Mouse (Mus musculus) left cerebral cortex, adult 2 months (tissue): ENCODE results near the gene Gm21748. TPM values are rescaled to one million over a fixed set of nuclear protein-coding genes. Genes with fewer than 3 reads are reported as not detected.
"Not testable (repeated sequence)": the region's sequence is repeated elsewhere in the genome, so short reads cannot be mapped to it uniquely, and the experiment has no call there.

Experiments
- DNase-seq, 2 experiments: peaks; one replicate each; pipeline ENCODE4 v3.0.0; 2021 to 2022; ENCODE audit warnings: low spot score in 2 of 2, mixed read lengths in 1 of 2; ENCODE audit errors: extremely low spot score in 1 of 2
- H3K27ac ChIP-seq: fragments of 200-600 bp; 2 replicates; pipeline ENCODE4 v1.8.1; 2022
- H3K4me3 ChIP-seq: fragments of 200-600 bp; 2 replicates; pipeline ENCODE4 v1.8.1; 2022
- intact Hi-C: fragments of 180-260 bp; cut with DNase I; formaldehyde crosslinking; loops from one replicate; pipeline ENCODE4 v1.15.1; 2025
- long read RNA-seq, 2 experiments: library from polyadenylated mRNA; stranded (forward); transcript quantifications; one replicate each; pipeline ENCODE4 v2.0.0; 2021; ENCODE audit warnings: borderline mapping rate in 2 of 2
- total RNA-seq, 2 experiments: library from RNA; stranded (reverse); gene quantifications; 2 replicates each; pipeline ENCODE4 v1.2.3; 2021

Gm21748 gene
- total RNA-seq, result not detected
- long read RNA-seq, experiment 1, result 0 reads
- long read RNA-seq, experiment 2, result 0 reads

DNA sequence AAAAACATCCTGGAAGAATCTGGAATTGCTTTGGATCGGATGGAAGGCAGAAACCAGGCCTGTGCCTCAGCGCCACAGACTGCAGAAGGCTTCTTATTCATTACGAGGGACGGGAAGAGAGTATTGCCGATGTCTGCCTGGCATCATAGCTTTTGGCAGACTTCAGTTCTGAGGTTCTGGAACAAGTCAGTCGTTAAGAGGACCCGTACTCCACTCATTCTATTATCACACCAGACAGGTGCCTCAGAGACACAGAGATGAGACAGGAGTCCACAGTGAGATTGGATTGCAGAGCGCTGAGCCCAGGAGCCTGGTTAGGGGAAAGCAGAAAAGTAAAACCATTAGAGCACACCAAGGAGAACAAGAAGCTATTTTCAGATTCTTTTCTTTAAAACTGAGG, at the start of gene Gm21748:
Gm21748 (minus strand) TSS at position 101 of the 400 bp plus-strand sequence.
- DNase-seq, H3K4me3 ChIP-seq, H3K27ac ChIP-seq, intact Hi-C loops: not testable (repeated sequence)

Other genes with a start within 250 kb of the Gm21748 start
- gene Gm21860, start 84.4 kb downstream of the Gm21748 start, total RNA-seq, result not detected
- gene Gm47283, start 54.4 kb downstream of the Gm21748 start, total RNA-seq, result not detected